Mouse (Mus musculus) olfactory bulb, adult 2 months (tissue): ENCODE results near the gene Fam83d.

Source experiments
- CTCF ChIP-seq: fragments of 200-500 bp; IDR thresholded peaks from 2 replicates; pipeline ENCODE4 v1.5.1; 2012; ENCODE audit warnings: low read depth, mild to moderate bottlenecking, low read length, moderate library complexity; ENCODE audit not compliant: insufficient read depth
- POLR2A ChIP-seq: fragments of 200-500 bp; IDR thresholded peaks from 2 replicates; pipeline ENCODE4 v1.6.1; 2012; ENCODE audit warnings: mild to moderate bottlenecking, low read depth, low read length, moderate library complexity; ENCODE audit not compliant: insufficient read depth

- TF ChIP-seq POLR2A (no peak), CTCF (no peak)
Observed at GRCm38 (mm10) chr2:158726252-158726651, 41.6 kb upstream of the Fam83d start.
